Mouse (Mus musculus) neural tube, embryonic 12.5 days (tissue): ENCODE measurements around the gene Bcl2a1d. TPM values are rescaled to one million over a fixed set of nuclear protein-coding genes. Genes with fewer than 3 reads are reported as not detected.
"Not testable (repeated sequence)": the region's sequence is repeated elsewhere in the genome, so short reads cannot be mapped to it uniquely, and the experiment has no call there.

Source experiments
- ATAC-seq: fragments of 200-750 bp; cut with Nextera tagmentation; 2 replicates; pipeline ENCODE4 v1.8.0; 2017; ENCODE audit warnings: low read depth, mild to moderate bottlenecking, moderate TSS enrichment, moderate library complexity; ENCODE audit not compliant: low FRiP score
- H3K27ac ChIP-seq: fragments of 300-500 bp; sonication (generic); 2 replicates; pipeline ENCODE4 v1.5.1; 2016
- H3K27me3 ChIP-seq: fragments of 300-500 bp; sonication (generic); replicated peaks from 2 replicates; pipeline ENCODE4 v1.6.1; 2016; ENCODE audit warnings: mild to moderate bottlenecking
- H3K36me3 ChIP-seq: fragments of 300-500 bp; sonication (generic); 2 replicates; pipeline ENCODE4 v1.6.1; 2016; ENCODE audit warnings: mild to moderate bottlenecking
- H3K4me1 ChIP-seq: fragments of 300-500 bp; sonication (generic); 2 replicates; pipeline ENCODE4 v1.6.1; 2016
- H3K4me2 ChIP-seq: fragments of 300-500 bp; sonication (generic); replicated peaks from 2 replicates; pipeline ENCODE4 v1.6.1; 2016; ENCODE audit warnings: mild to moderate bottlenecking
- H3K4me3 ChIP-seq: fragments of 300-500 bp; sonication (generic); 2 replicates; pipeline ENCODE4 v1.5.1; 2016
- H3K9ac ChIP-seq: fragments of 300-500 bp; sonication (generic); 2 replicates; pipeline ENCODE4 v1.6.1; 2016; ENCODE audit warnings: mild to moderate bottlenecking
- H3K9me3 ChIP-seq: fragments of 300-500 bp; sonication (generic); 2 replicates; pipeline ENCODE4 v1.6.1; 2016; ENCODE audit warnings: mild to moderate bottlenecking
- WGBS: fragments of 180-500 bp; shearing (Covaris S2); methylation state at CpG from one replicate; pipeline ENCODE4 v1.1.7; 2016; 5-methylcytosine and 5-hydroxymethylcytosine counted together
- polyA plus RNA-seq: library from polyadenylated mRNA; unstranded; fragments of >200 nt; fragmentation: Nextera tagmentation; extraction: Ambion mirVana; gene quantifications from 2 replicates; pipeline ENCODE4 v1.2.1, GENCODE M21; 2016

The Bcl2a1d gene
- polyA plus RNA-seq, result not detected in 2 replicates

DNA sequence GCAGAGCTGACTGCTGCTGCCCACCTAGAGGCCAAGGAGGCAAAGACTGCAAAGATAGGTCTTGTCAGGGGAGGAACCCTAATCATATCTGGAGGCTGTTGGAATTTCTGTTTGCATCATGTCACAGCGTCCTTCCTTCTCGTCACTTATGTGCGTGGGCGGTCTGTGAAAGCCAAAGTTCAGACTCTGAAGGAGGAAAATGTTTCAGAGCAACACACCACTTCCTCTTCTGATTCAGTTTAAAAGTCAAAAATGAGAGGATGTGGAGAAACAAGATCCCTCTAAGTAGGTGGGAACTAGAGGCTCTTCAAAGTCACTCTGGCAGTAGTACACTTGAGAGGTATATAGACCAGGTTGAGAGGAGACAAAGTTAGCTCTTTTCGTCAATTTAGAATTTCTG is at the start of gene Bcl2a1d:
Gene Bcl2a1d (minus strand): TSS at position 187 of the 400 bp plus-strand sequence.
- H3K4me2 ChIP-seq, result not testable (repeated sequence)

DNA sequence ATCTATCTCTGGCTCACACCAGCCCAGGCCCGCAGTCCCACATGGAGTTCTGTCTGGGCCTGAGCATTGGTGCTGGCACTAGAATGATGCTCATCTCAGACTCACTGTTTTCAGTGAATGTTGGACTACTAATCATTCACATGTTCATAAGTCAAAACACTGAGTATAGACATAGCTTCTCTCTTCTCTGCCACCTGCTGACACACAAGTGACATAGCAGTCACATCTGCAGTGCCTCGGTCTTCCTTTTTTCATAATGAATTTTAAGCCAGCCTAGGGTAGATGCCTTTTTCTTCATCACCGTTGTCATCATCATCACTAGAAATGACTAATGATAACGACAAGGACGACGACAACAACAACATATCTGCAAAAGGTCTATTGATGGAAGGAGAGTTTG is 38.5 kb upstream of the Bcl2a1d start:
- 97% methylated on average over 4 of the region's 6 CpGs for WGBS
- H3K4me1 ChIP-seq, H3K4me3 ChIP-seq, H3K27me3 ChIP-seq, H3K9me3 ChIP-seq, H3K4me2 ChIP-seq, ATAC-seq, H3K27ac ChIP-seq, H3K36me3 ChIP-seq, H3K9ac ChIP-seq: not testable (repeated sequence)

More for the DNA sequence above, at the start of gene Bcl2a1d:
- H3K36me3 ChIP-seq, H3K4me1 ChIP-seq, H3K27ac ChIP-seq, H3K27me3 ChIP-seq, H3K9ac ChIP-seq, H3K9me3 ChIP-seq, ATAC-seq, H3K4me3 ChIP-seq: not testable (repeated sequence)
- WGBS, result 96% methylated on average over 5 of the region's 5 CpGs

DNA sequence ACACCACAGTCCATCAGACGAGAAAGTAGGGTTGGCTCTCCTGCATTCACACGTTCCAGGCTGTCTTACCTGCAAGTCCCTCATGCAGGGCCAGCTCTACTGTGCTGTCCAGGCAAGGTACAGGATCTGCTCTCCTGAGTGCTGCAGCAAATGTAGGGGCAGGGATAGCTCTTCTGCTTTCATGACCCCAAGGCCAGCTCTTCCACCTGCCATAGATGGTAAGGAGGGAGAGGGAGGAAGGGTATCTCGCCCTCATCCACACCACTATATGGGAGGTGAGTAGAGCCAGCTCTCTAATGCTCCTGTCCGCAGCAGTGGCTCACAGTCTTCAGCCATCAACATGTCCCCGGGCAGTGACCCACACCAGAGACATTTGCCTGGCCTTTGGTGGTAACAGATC is 37.8 kb upstream of the Bcl2a1d start:
- not testable (repeated sequence) for ATAC-seq, H3K4me1 ChIP-seq

GRCm38 (mm10) chr9:88746687-88747086 is 15.0 kb upstream of the Bcl2a1d start:
- H3K4me2 ChIP-seq, H3K4me1 ChIP-seq, H3K27me3 ChIP-seq, H3K9ac ChIP-seq, H3K4me3 ChIP-seq, H3K36me3 ChIP-seq, H3K9me3 ChIP-seq, ATAC-seq, H3K27ac ChIP-seq: not testable (repeated sequence)
- 60% methylated on average over 1 of the region's 2 CpGs for WGBS

More for the DNA sequence above, 37.8 kb upstream of the Bcl2a1d start:
- not testable (repeated sequence) for H3K4me3 ChIP-seq, H3K9me3 ChIP-seq, H3K9ac ChIP-seq, H3K27ac ChIP-seq, H3K4me2 ChIP-seq, H3K36me3 ChIP-seq, H3K27me3 ChIP-seq
- WGBS, result 84% methylated on average over 4 of the region's 5 CpGs

GRCm38 (mm10) chr9:88746046-88746445 is 14.3 kb upstream of the Bcl2a1d start:
- ATAC-seq, result not testable (repeated sequence)
- 77% methylated on average over 1 of the region's 2 CpGs for WGBS

DNA sequence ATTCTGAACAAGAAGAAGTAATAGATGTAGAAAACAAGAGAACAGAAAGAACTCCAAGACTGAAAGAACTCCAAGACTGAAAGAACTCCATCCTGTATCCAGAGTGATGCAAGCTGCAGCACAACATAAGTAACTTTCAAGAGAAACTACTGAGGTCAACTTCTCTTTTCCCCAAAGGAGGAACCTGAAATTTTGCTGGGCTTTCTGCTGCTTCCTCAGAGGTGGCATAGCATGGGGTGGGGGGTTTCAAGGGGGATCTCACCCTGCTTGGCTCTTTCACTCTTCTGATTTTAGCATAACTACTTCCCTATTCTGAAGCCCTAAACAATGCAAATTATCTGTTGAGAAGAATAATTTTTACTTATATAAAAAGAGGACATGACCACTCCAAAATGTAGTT is 3.6 kb upstream of the Bcl2a1d start:
- ATAC-seq, H3K36me3 ChIP-seq, H3K4me2 ChIP-seq, H3K27ac ChIP-seq, H3K4me3 ChIP-seq, H3K4me1 ChIP-seq, H3K9me3 ChIP-seq, H3K9ac ChIP-seq, H3K27me3 ChIP-seq: not testable (repeated sequence)

More at GRCm38 (mm10) chr9:88746046-88746445, 14.3 kb upstream of the Bcl2a1d start:
- H3K9ac ChIP-seq, H3K27ac ChIP-seq, H3K9me3 ChIP-seq, H3K4me2 ChIP-seq, H3K4me1 ChIP-seq, H3K27me3 ChIP-seq, H3K4me3 ChIP-seq, H3K36me3 ChIP-seq: not testable (repeated sequence)

GRCm38 (mm10) chr9:88733182-88733581 is 1.5 kb upstream of the Bcl2a1d start:
- 85% methylated on average over 1 of the region's 1 CpGs for WGBS
- H3K4me1 ChIP-seq, H3K9me3 ChIP-seq, ATAC-seq, H3K27me3 ChIP-seq, H3K4me2 ChIP-seq, H3K4me3 ChIP-seq, H3K9ac ChIP-seq, H3K36me3 ChIP-seq, H3K27ac ChIP-seq: not testable (repeated sequence)

GRCm38 (mm10) chr9:88732334-88732733 is 620 bp upstream of the Bcl2a1d start:
- not testable (repeated sequence) for ATAC-seq, H3K4me1 ChIP-seq, H3K27ac ChIP-seq, H3K27me3 ChIP-seq, H3K36me3 ChIP-seq, H3K9ac ChIP-seq, H3K4me3 ChIP-seq, H3K9me3 ChIP-seq, H3K4me2 ChIP-seq
- 88% methylated on average over 2 of the region's 3 CpGs for WGBS

DNA sequence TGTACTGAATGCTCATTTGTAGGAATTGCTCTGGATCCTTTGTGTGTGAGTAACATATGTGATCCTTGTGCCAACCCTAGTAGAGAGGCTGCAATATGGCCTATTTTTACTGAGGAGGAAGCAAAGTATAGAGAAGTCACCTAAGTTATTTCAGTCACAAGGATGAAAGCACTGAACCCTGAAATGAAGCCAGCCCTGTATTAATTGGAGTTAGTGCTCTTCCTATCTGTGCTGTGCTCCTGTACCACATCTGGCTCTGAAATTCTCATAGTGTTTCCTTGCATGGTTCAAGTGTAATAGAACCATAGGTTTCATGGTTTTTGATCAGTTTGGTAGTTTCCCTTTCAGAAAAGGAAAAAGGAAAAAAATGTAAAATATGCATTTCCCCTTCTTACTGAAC is 3.4 kb downstream of the Bcl2a1d start:
- not testable (repeated sequence) for H3K4me2 ChIP-seq, H3K36me3 ChIP-seq, H3K9ac ChIP-seq, ATAC-seq, H3K9me3 ChIP-seq, H3K4me3 ChIP-seq, H3K27me3 ChIP-seq, H3K4me1 ChIP-seq, H3K27ac ChIP-seq

GRCm38 (mm10) chr9:88721628-88722027 is 10.1 kb downstream of the Bcl2a1d start:
- not testable (repeated sequence) for ATAC-seq

GRCm38 (mm10) chr9:88719989-88720537 is 11.7 kb downstream of the Bcl2a1d start, which contains the start of gene Mthfsl:
Gene Mthfsl (minus strand): TSS chr9:88720296.
- Histone ChIP-seq H3K4me2 (peak within 1 kb of the TSS; percentile 48), H3K4me3 (peak within 1 kb of the TSS; percentile 24; the same call in 1 of the 2 replicates)
- H3K36me3 ChIP-seq, H3K4me1 ChIP-seq, H3K9me3 ChIP-seq, H3K27ac ChIP-seq, H3K9ac ChIP-seq, H3K27me3 ChIP-seq: not testable (repeated sequence)
- WGBS, result 30% methylated on average over 11 of the region's 12 CpGs
- ATAC-seq, result peak; percentile 77

More at GRCm38 (mm10) chr9:88721628-88722027, 10.1 kb downstream of the Bcl2a1d start:
- not testable (repeated sequence) for H3K4me2 ChIP-seq, H3K27me3 ChIP-seq, H3K4me3 ChIP-seq, H3K27ac ChIP-seq, H3K4me1 ChIP-seq, H3K9me3 ChIP-seq, H3K36me3 ChIP-seq, H3K9ac ChIP-seq

DNA sequence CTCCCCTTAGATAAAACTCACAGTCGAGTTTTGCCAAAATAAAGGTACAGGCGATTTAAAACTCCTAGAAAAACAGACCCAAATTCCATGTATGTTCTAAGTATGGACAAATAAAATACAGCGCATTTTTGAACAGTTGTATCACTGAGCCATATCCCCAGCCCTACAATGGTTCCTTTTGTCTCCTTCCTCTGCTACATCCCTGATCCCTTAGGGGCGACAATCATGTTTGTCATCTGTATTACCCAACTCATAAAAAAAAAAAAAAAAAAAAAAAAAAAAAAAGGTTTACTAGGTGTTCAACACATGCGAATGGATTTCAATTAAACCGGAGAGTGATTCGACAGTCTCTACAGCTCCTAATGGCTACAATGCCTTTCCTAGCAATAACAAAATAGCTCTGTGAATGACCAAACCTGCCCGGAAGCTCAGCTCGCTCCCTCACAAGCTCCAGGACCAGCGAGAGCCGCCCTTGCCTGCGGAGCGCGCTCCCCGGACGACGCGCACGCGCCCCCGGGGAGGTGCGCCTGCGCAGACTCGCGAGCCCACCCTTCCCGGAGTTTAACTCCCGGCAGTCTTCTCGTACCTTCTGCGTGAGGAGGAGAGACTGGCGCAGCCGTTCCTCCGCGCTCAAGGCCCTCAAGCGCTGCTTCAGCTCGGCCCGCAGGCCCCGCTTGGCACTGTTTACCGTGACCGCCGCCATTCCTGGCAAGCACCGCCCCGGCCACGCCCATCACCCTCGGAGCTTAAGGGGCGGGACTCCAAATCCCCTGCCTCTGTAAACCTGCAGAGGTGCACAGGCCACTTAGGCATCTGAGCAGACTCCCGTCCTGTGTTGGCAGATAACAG is 12.4 kb downstream of the Bcl2a1d start:
- not testable (repeated sequence) for H3K9ac ChIP-seq, H3K4me1 ChIP-seq, H3K27me3 ChIP-seq, H3K36me3 ChIP-seq, H3K27ac ChIP-seq, H3K9me3 ChIP-seq
- Histone ChIP-seq H3K4me2 (peak overlapping the region; percentile 46), H3K4me3 (peak overlapping the region; percentile 24; the same call in 1 of the 2 replicates)
- ATAC-seq, result peak; percentile 95
- 15% methylated on average over 17 of the region's 46 CpGs for WGBS

- H3K9me3 ChIP-seq, ATAC-seq, H3K4me3 ChIP-seq: not testable (repeated sequence)
Measured at GRCm38 (mm10) chr9:88718593-88718992, 13.1 kb downstream of the Bcl2a1d start.

More at GRCm38 (mm10) chr9:88718593-88718992, 13.1 kb downstream of the Bcl2a1d start:
- not testable (repeated sequence) for H3K27ac ChIP-seq, H3K27me3 ChIP-seq, H3K36me3 ChIP-seq, H3K4me1 ChIP-seq, H3K9ac ChIP-seq
- WGBS, result 80% methylated on average over 5 of the region's 5 CpGs
- H3K4me2 ChIP-seq, result peak overlapping the region; percentile 46
